Mouse (Mus musculus): Measurements from ENCODE around the gene Myoc.
"Not testable (repeated sequence)": the region's sequence is repeated elsewhere in the genome, so short reads cannot be mapped to it uniquely, and the experiment has no call there.

Gene Myoc

GRCm38 (mm10) chr1:162639051-162639750, at the start of gene Myoc:
TSS of gene Myoc (plus strand) at chr1:162639155.
- DNase-seq (ENCODE audit: low spot score) = no peak

GRCm38 (mm10) chr1:162589443-162589842, 49.5 kb upstream of the Myoc start:
- peak; percentile 17 for DNase-seq (ENCODE audit: low spot score)

GRCm38 (mm10) chr1:162590415-162590997, 48.4 kb upstream of the Myoc start:
- DNase-seq (ENCODE audit: low spot score) = no peak

GRCm38 (mm10) chr1:162597379-162598102, 41.4 kb upstream of the Myoc start:
- no peak for DNase-seq (ENCODE audit: low spot score)

- no peak for DNase-seq (ENCODE audit: low spot score)
Observed at GRCm38 (mm10) chr1:162599617-162600016, 39.3 kb upstream of the Myoc start.

- DNase-seq (ENCODE audit: low spot score) = no peak
Observed at GRCm38 (mm10) chr1:162601288-162601687, 37.7 kb upstream of the Myoc start.

- DNase-seq (ENCODE audit: low spot score) = no peak
Observed at GRCm38 (mm10) chr1:162608127-162608526, 30.8 kb upstream of the Myoc start.

GRCm38 (mm10) chr1:162609633-162610250, 29.2 kb upstream of the Myoc start:
- DNase-seq (ENCODE audit: low spot score) = no peak

- DNase-seq (ENCODE audit: low spot score) = no peak
Observed at GRCm38 (mm10) chr1:162611191-162611590, 27.8 kb upstream of the Myoc start.

GRCm38 (mm10) chr1:162615511-162615910, 23.4 kb upstream of the Myoc start:
- no peak for DNase-seq (ENCODE audit: low spot score)

GRCm38 (mm10) chr1:162620487-162620886, 18.5 kb upstream of the Myoc start:
- no peak for DNase-seq (ENCODE audit: low spot score)

GRCm38 (mm10) chr1:162623895-162624294, 15.1 kb upstream of the Myoc start:
- DNase-seq (ENCODE audit: low spot score) = no peak

GRCm38 (mm10) chr1:162625229-162625628, 13.7 kb upstream of the Myoc start:
- DNase-seq (ENCODE audit: low spot score) = no peak

- DNase-seq (ENCODE audit: low spot score) = not testable (repeated sequence)
Observed at GRCm38 (mm10) chr1:162627821-162628220, 11.1 kb upstream of the Myoc start.

- DNase-seq (ENCODE audit: low spot score) = not testable (repeated sequence)
Observed at GRCm38 (mm10) chr1:162628326-162628725, 10.6 kb upstream of the Myoc start.

- not testable (repeated sequence) for DNase-seq (ENCODE audit: low spot score)
Observed at GRCm38 (mm10) chr1:162635291-162635931, 3.5 kb upstream of the Myoc start.

GRCm38 (mm10) chr1:162636516-162636915, 2.4 kb upstream of the Myoc start:
- DNase-seq (ENCODE audit: low spot score) = no peak

- no peak for DNase-seq (ENCODE audit: low spot score)
Observed at GRCm38 (mm10) chr1:162638535-162638934, 420 bp upstream of the Myoc start.

GRCm38 (mm10) chr1:162639861-162640260, 906 bp downstream of the Myoc start:
- DNase-seq (ENCODE audit: low spot score) = no peak

- DNase-seq (ENCODE audit: low spot score) = no peak
Observed at GRCm38 (mm10) chr1:162642591-162642990, 3.6 kb downstream of the Myoc start.

- DNase-seq (ENCODE audit: low spot score) = no peak
Observed at GRCm38 (mm10) chr1:162643752-162644151, 4.8 kb downstream of the Myoc start.

GRCm38 (mm10) chr1:162646083-162646686, 7.2 kb downstream of the Myoc start:
- DNase-seq (ENCODE audit: low spot score) = no peak

All from yolk sac, embryonic 10.5 days (tissue).